Mouse (Mus musculus): ENCODE measurements at regions not wholly inside any gene's neighbourhood (a gene's known extent, or its start where the extent isn't known, plus 50 kb on each side); places are given as distances from the start of the nearest gene placed in this dataset.

DNA sequence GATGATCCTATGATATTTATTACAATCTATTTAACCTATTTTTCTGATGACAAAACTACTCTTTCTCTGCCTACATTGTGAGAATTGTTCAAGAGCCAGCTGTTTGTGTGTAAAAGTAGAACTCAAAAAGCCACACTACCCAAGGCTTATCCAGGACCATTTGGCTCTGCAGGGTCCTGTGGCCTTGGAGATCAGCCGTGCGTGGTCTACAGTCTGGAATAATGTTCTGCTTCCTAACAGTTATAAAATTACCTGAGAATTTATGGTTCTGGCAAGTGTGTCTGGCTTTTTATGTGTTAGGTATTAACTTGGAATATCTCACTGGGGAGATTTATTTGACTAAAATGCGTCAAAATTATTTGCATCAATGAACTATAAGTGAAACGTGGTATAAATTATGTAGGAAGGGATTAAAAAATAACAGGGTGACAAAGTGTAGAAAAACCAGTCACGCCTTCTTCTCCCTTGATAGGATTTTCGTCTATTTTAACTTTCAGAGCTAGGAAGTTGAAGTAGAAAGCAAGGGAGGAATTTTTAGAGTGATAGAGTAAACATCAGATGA is 1789.0 kb upstream of the Gm7489 start:
- DNase-seq, result no peak

DNA sequence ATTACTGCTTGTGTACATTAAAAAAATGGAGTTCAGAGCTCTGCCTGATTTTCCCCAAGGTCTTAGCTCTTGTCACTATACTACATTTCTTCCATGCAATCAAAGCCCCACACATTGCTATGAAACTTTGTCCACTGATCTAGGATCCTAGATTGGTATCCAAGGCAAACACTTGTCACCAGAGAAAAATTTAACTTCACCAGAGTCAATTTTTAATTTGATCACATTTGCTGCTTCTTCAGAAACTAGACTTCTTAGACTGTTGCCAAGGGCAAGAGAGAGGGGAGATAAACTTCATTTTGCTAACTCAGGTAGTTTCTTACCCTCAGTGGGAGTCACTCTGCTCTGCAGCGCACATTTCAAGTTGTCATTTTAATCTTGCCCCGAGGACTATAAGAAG is 1775.9 kb upstream of the Gm7489 start:
- no peak for DNase-seq

GRCm38 (mm10) chr15:52114368-52115036 is 1770.2 kb upstream of the Gm7489 start:
- DNase-seq, result no peak

- DNase-seq, result no peak
Observed at GRCm38 (mm10) chr15:52136693-52137092, 1748.0 kb upstream of the Gm7489 start.

DNA sequence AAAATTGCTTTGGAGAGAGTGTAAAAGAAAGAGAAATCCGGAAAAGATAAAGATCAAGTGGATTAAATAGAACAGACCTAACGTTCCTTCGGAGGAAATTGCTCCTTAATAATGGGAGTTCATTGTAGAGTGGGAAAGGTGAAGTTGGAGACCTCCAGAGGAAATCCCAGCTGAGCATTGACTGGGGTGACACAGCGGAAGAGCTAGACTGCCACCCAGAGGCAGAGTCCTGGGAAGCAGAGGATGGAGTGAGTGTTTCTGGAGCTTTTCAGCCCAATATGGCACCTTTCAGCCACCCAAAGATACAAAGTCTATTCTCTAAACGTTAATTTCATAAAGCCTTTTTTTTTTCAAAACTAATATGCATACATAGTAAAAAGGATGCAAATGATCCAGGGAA is 1731.3 kb upstream of the Gm7489 start:
- DNase-seq, result peak; percentile 56

GRCm38 (mm10) chr15:52155784-52156183 is 1728.9 kb upstream of the Gm7489 start:
- no peak for DNase-seq

DNA sequence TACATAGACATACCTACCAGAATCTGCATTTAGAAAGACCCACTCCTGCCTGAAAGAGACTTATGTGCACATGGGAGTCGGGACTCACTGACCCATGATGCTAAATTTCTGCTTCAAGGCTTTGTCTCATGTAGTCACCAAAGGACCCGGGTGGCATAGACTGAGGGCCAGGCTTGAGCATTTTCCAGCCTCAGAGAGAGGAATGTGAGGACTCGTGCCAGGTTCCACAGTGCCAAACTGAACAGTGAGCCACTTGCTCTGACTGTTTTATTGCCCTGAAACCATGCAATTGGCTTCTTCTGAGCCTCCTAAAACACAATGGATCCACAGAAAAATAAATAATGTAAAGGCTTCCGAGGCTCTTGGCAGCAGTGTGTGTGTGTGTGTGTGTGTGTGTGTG is 1727.9 kb upstream of the Gm7489 start:
- DNase-seq, result peak; percentile 13

- peak; percentile 75 for DNase-seq
Observed at GRCm38 (mm10) chr15:52160181-52161088, 1724.3 kb upstream of the Gm7489 start.

DNA sequence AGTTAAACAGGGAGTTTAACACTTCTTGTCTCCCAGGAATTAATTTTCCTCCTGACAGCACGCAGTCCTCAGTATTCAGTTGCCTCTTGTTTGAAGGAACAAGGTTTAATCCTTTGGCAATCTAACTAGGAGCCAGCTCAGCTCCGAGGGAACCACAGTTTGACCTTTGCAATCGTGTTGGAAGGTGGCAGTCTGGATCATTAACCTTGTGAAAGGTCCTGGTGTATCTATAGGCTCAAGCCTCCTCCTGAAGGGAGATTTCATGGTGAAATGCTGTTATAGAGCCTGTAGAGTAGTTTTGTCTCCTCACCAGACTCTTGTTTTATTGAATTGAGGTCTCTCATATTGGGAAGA is 1723.6 kb upstream of the Gm7489 start:
- DNase-seq, result no peak

- DNase-seq, result no peak
Observed at GRCm38 (mm10) chr15:52161568-52162316, 1723.0 kb upstream of the Gm7489 start.

DNA sequence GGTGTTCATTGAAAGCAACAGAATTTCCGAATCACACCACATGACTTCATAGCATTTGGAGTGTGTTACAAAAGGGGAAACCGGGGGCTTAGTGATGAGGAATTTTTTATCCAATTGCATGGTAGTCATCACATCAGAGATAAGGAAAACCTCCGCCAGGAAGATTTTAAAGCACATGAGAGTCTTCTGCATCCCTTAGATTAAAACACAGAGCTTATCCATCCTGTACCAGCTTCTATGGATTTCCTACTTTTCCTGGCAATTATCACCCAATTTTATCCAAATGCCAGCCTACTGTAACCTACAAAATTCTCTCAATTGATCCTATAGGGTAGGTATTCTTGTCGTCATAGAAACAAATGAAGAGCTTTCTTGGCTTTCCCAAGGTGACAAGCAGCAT is 1718.6 kb upstream of the Gm7489 start:
- DNase-seq, result no peak

DNA sequence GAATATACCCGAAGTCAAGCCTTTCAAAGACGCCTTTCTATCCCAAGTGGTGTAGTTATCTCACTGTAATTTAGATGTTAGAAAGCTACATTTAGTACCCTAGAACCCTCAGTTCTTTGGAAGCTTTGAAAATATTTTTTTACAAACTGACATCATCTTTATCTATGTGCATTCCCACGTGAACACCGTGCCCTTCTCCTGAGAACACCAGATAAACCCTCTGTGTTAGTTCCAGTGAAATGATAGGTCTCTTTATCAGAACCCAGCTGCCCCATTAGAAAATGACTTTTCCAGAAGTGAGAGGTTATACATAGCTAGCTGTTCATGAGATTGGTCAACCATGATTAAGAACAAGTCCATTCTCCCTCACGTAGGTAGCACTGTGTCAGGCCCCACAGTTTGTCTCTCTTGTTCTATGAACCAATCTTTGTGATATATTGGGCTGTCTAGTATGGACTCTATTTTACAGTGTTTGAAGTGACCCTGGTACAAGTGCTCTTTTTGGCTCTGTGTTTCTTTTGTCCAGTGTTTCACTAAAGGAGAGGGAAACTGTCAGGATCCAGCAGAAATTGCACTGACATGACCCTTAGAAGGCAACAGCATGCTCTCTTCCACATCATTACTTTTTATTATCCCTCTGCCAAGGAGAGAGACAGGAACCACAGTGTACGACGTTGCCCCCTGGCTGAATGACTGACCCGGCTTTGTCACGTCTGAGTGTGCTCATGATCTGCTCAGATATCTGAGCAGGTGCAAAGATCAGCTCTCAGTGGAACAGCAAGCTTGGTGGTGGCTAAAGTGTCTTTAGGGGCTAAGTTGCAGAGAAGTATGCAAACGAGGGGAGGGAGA is 1717.9 kb upstream of the Gm7489 start:
- DNase-seq, result no peak

DNA sequence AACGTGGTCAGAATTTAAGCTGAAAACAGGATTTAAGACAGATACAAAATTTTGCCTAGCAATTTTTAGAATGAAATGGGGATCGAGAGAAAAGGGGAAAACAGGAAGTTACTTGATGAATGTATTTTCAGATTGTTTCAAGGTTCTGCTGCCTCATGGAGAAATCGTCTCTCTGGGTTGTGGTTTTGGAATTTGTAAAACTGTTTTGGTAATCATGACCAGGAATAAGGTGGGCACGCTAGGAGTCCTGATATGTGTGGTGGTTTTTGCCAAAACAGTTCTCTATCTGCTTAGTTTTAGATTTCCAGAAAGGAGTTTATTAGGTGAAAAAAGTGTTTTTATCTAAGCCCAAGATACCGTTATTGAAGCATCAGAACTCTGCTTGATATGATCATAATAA is 1716.9 kb upstream of the Gm7489 start:
- no peak for DNase-seq

- no peak for DNase-seq
Observed at GRCm38 (mm10) chr15:52176951-52177350, 1707.8 kb upstream of the Gm7489 start.

GRCm38 (mm10) chr15:52178668-52179067 is 1706.0 kb upstream of the Gm7489 start:
- DNase-seq, result no peak

- no peak for DNase-seq
Observed at GRCm38 (mm10) chr15:52179379-52179778, 1705.3 kb upstream of the Gm7489 start.

GRCm38 (mm10) chr15:52191176-52191575 is 1693.5 kb upstream of the Gm7489 start:
- no peak for DNase-seq

- DNase-seq, result no peak
Observed at GRCm38 (mm10) chr15:52207271-52207670, 1677.4 kb upstream of the Gm7489 start.

GRCm38 (mm10) chr15:52232442-52232841 is 1652.3 kb upstream of the Gm7489 start:
- DNase-seq, result no peak

GRCm38 (mm10) chr15:52236220-52236619 is 1648.5 kb upstream of the Gm7489 start:
- DNase-seq, result no peak

- DNase-seq, result no peak
Observed at GRCm38 (mm10) chr15:52242890-52243289, 1641.8 kb upstream of the Gm7489 start.
